Mouse (Mus musculus): ENCODE measurements around the gene Ces1b. TPM values are rescaled to one million over a fixed set of nuclear protein-coding genes. Genes with fewer than 3 reads are reported as not detected.

Gene Ces1b
- total and polyA plus RNA-seq, 2 experiments from 2014 or later: not detected

- Histone ChIP-seq H3K9ac (no peak overlapping the region), H3K27ac (ENCODE audit: low read depth, low read length) (no peak overlapping the region), H3K36me3 (ENCODE audit: insufficient read depth) (no peaks in the 10 kb centered on the region), H3K4me1 (ENCODE audit: insufficient read depth) (no peaks in the 10 kb centered on the region), H3K9me3 (ENCODE audit: low read length) (no peaks in the 10 kb centered on the region), H3K4me3 (ENCODE audit: low read depth, low read length) (no peak overlapping the region), H3K4me2 (ENCODE audit: low read depth) (no peak overlapping the region), H3K27me3 (ENCODE audit: insufficient read depth, low read length) (no peaks in the 10 kb centered on the region)
- ATAC-seq: no peak
- DNase-seq: no peak
- WGBS: 89% methylated on average over 4 of the region's 4 CpGs
- no peak for TF ChIP-seq CTCF (IDR thresholded peaks at IDR 0.05; ENCODE audit: low read depth)
These were observed 38.8 kb downstream of the Ces1b start for GRCm38 (mm10) chr8:93040776-93041567.

- TF ChIP-seq CTCF (IDR thresholded peaks at IDR 0.05; ENCODE audit: low read depth): no peak
- WGBS: 60% methylated on average over 2 of the region's 2 CpGs
- Histone ChIP-seq H3K9ac (no peak overlapping the region), H3K4me1 (ENCODE audit: insufficient read depth) (no peaks in the 10 kb centered on the region), H3K36me3 (ENCODE audit: insufficient read depth) (no peaks in the 10 kb centered on the region), H3K4me2 (ENCODE audit: low read depth) (no peak overlapping the region), H3K27me3 (ENCODE audit: insufficient read depth, low read length) (no peaks in the 10 kb centered on the region), H3K4me3 (ENCODE audit: low read depth, low read length) (no peak overlapping the region), H3K27ac (ENCODE audit: low read depth, low read length) (no peak overlapping the region), H3K9me3 (ENCODE audit: low read length) (no peaks in the 10 kb centered on the region)
- no peak for ATAC-seq
- DNase-seq: no peak
These were observed 39.6 kb downstream of the Ces1b start for GRCm38 (mm10) chr8:93040256-93040655.

- no peaks in the 10 kb centered on the region for H3K4me1 ChIP-seq (ENCODE audit: insufficient read depth)
- H3K4me3 ChIP-seq (ENCODE audit: low read depth, low read length): no peak overlapping the region
- DNase-seq: no peak
- no peak overlapping the region for H3K9ac ChIP-seq
- H3K36me3 ChIP-seq (ENCODE audit: insufficient read depth): no peaks in the 10 kb centered on the region
- no peak for ATAC-seq
- WGBS: 9% methylated on average over 2 of the region's 2 CpGs
- no peak overlapping the region for H3K27ac ChIP-seq (ENCODE audit: low read depth, low read length)
- H3K9me3 ChIP-seq (ENCODE audit: low read length): no peaks in the 10 kb centered on the region
- no peak overlapping the region for H3K4me2 ChIP-seq (ENCODE audit: low read depth)
- TF ChIP-seq CTCF (IDR thresholded peaks at IDR 0.05; ENCODE audit: low read depth): no peak
- no peaks in the 10 kb centered on the region for H3K27me3 ChIP-seq (ENCODE audit: insufficient read depth, low read length)
These were observed 41.0 kb downstream of the Ces1b start for GRCm38 (mm10) chr8:93038831-93039230.

- DNase-seq (no peak), ATAC-seq (no peak)
- no peak overlapping the region for H3K9ac ChIP-seq
- no peaks in the 10 kb centered on the region for H3K27me3 ChIP-seq (ENCODE audit: insufficient read depth, low read length)
- H3K4me2 ChIP-seq (ENCODE audit: low read depth): no peak overlapping the region
- H3K27ac ChIP-seq (ENCODE audit: low read depth, low read length): no peak overlapping the region
- no peak for TF ChIP-seq CTCF (IDR thresholded peaks at IDR 0.05; ENCODE audit: low read depth)
- 76% methylated on average over 2 of the region's 2 CpGs for WGBS
- no peaks in the 10 kb centered on the region for H3K36me3 ChIP-seq (ENCODE audit: insufficient read depth)
- H3K9me3 ChIP-seq (ENCODE audit: low read length): no peaks in the 10 kb centered on the region
- H3K4me1 ChIP-seq (ENCODE audit: insufficient read depth): no peaks in the 10 kb centered on the region
- no peak overlapping the region for H3K4me3 ChIP-seq (ENCODE audit: low read depth, low read length)
These were observed 49.2 kb downstream of the Ces1b start for GRCm38 (mm10) chr8:93030664-93031063.

GRCm38 (mm10) chr8:93021738-93022137 lies 58.1 kb downstream of the Ces1b start:
- Histone ChIP-seq H3K27ac (ENCODE audit: low read depth, low read length) (no peak overlapping the region), H3K9ac (no peak overlapping the region), H3K4me3 (ENCODE audit: low read depth, low read length) (no peak overlapping the region), H3K4me1 (ENCODE audit: insufficient read depth) (no peaks in the 10 kb centered on the region), H3K4me2 (ENCODE audit: low read depth) (no peak overlapping the region), H3K27me3 (ENCODE audit: insufficient read depth, low read length) (no peaks in the 10 kb centered on the region), H3K9me3 (ENCODE audit: low read length) (no peaks in the 10 kb centered on the region), H3K36me3 (ENCODE audit: insufficient read depth) (no peaks in the 10 kb centered on the region)
- 65% methylated on average over 5 of the region's 5 CpGs for WGBS
- ATAC-seq (no peak), DNase-seq (no peak)
- peak; percentile 42 for TF ChIP-seq CTCF (IDR thresholded peaks at IDR 0.05; ENCODE audit: low read depth)

- H3K27ac ChIP-seq (ENCODE audit: low read depth, low read length): no peak overlapping the region
- DNase-seq (no peak), ATAC-seq (no peak)
- no peaks in the 10 kb centered on the region for H3K4me1 ChIP-seq (ENCODE audit: insufficient read depth)
- no peak overlapping the region for H3K9ac ChIP-seq
- H3K4me2 ChIP-seq (ENCODE audit: low read depth): no peak overlapping the region
- H3K9me3 ChIP-seq (ENCODE audit: low read length): no peaks in the 10 kb centered on the region
- H3K4me3 ChIP-seq (ENCODE audit: low read depth, low read length): no peak overlapping the region
- no peaks in the 10 kb centered on the region for H3K27me3 ChIP-seq (ENCODE audit: insufficient read depth, low read length)
- no peak for TF ChIP-seq CTCF (IDR thresholded peaks at IDR 0.05; ENCODE audit: low read depth)
- 89% methylated on average over 4 of the region's 4 CpGs for WGBS
- H3K36me3 ChIP-seq (ENCODE audit: insufficient read depth): no peaks in the 10 kb centered on the region
These were observed 65.5 kb downstream of the Ces1b start for GRCm38 (mm10) chr8:93014300-93014699.

- 75% methylated on average over 6 of the region's 6 CpGs for WGBS
- Histone ChIP-seq H3K4me3 (ENCODE audit: low read depth, low read length) (no peak overlapping the region), H3K9ac (no peak overlapping the region), H3K36me3 (ENCODE audit: insufficient read depth) (no peaks in the 10 kb centered on the region), H3K27ac (ENCODE audit: low read depth, low read length) (no peak overlapping the region), H3K4me2 (ENCODE audit: low read depth) (no peak overlapping the region), H3K9me3 (ENCODE audit: low read length) (no peaks in the 10 kb centered on the region), H3K4me1 (ENCODE audit: insufficient read depth) (no peaks in the 10 kb centered on the region), H3K27me3 (ENCODE audit: insufficient read depth, low read length) (no peaks in the 10 kb centered on the region)
- DNase-seq: no peak
- ATAC-seq: no peak
- peak; percentile 48 for TF ChIP-seq CTCF (IDR thresholded peaks at IDR 0.05; ENCODE audit: low read depth)
These were observed 67.6 kb downstream of the Ces1b start for GRCm38 (mm10) chr8:93012226-93012625.

All from forebrain, postnatal 0 days (tissue).